Mouse (Mus musculus): Measurements from ENCODE around the gene Ankub1.
A peak's percentile ranks its signal among the peaks of the same experiment; 100 is the strongest.

The Ankub1 gene

DNA sequence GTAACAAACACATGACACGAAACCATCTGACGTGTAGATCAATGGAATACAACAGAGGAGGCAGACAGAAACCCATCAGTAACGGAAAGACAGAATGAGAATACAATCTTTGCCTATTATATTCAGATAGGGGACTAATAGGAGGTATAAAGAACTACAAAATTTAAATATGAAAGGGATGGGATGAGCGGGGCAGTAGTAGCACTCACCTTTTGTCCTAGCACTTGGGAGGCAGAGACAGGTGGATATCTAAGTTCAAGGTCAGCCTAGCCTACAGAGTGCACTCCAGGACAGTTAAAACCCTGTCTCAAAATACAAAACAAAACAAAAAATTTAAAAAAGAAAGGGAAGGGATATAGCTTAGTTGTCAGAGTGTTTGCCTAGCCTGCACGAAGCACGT lies 49.4 kb downstream of the Ankub1 start:
- no peak for DNase-seq (ENCODE audit: low spot score in 2 of 2)

DNA sequence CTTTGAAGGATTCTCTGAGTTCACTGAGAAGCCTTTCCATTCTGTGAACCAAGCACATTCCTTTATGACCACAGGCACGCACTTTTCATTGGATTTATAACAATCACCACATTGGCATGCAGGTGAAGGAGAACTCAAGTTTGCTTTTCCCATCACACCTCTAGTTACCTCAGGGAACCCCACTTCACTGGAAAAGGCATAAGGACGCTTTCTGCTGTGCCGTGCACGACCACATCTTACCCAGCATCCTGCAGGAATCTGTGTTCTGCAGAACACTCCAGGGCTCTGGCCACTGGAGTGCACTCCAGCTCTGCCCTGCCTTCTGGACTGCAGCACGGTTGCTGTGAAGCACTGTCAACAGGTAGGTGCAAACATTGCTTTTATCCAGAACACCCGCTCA lies 55.0 kb downstream of the Ankub1 start:
- DNase-seq (ENCODE audit: low spot score in 2 of 2): no peak

DNA sequence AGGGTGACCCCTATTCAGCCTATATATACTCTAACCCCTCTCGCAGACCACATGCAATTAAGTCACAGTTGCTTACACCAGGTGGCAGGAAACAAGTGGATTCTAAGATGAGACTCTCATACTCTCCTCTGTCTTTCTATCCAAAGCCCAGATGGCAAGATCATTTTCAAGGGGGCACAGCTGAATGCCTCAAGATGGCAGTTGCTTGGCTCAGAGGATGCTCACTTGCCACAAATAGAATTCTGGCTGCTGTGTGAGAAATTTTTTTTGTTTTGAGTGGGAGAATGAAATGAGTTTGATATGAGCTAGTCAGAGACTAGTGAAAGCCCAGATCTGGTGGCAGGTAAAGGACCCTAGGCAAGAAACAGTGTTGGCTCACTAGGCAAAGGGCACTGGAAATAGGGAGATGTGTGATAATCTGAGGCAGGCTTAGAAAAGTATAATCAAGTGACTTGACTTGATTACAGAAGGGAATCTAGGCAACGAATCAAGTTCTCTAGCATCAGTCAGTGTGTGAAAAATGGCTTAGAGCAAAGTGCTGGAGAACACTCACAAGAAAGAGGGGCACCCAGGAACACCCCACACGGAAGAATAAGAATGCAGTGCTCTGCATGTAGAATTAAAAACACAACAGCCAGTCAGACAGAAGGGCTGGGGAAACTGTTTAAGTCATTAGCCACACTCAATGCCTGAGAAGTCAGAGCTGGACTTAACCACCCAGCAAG lies 57.7 kb downstream of the Ankub1 start:
- no peak for DNase-seq (ENCODE audit: low spot score in 2 of 2)

DNA sequence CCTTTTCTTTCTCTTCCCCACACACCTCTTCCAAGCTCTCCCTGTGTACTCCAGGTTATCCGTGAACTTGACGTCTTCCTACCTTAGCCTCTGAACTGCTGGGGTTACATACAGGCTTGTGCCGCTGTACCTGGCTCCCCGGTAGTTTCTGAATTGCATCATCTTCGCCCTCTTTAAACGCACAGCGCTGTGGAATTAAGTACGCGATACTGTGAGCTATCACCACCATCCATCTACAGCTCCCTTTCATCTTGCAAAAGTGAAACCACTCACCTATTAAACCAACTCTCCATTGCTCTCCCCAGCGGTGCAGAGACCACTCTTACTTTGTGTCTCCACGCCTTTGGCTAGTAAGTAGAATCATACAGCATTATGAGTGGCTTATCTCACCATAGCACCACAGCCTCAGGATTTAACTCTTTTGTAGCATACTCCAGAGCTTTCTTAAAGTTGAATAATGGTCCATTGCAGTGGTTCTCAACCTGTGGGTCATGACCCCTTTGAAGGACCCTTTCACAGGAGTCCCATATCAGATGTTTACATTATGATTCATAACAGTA lies 65.6 kb downstream of the Ankub1 start:
- no peak for DNase-seq (ENCODE audit: low spot score in 2 of 2)

DNA sequence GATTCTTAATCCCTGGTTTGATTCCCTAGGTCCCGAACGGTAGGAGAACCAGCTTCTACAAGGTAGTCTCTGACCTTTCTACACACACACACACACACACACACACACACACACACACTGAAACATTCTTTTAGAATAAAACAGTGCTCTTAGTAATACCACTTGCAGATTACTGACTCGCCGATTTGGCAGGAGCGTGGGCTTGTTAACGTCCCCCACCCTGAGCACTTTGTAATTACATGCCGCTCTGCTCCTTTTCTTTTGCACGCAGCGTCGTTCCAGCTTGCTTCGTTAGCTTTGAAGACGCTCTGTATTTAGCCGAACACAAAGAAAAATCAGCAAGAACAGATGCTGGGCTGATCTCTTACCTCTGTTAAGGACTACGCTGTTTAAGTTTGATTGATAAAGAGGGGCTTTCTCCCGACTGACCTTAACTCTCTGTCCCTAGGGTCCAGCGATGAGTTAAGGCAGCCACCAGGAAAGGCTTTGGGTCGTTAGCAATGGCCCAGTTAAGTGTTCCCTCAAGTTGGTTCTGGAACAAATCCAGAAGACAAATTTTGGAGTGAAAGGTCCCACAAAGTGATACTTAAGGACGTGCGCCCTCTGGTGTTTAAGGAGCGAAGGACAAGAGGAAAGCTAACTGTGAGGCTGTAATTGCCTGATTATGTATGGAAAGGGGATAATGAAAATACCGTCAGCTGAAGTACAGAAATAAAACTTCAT lies 67.2 kb downstream of the Ankub1 start:
- DNase-seq (ENCODE audit: low spot score in 2 of 2): peak; percentile 49 to 72

DNA sequence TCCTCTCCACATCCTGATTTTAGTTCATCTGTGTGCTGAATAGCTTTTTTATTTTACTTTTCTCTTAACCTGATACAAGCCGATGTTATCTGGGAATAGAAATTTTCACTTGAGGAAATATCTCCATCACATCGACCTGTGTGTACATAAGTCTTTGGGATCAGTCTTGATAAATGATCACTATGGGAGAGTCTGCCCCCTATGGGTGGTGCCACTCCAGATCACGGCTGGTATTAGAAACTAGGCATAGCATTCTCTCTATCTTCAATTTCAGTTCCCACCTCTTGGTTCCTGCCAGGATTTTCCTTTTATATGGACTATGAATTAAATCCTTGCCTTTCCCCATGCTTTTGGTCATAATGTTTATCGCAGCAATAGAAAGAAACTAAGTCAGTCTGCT lies 72.9 kb downstream of the Ankub1 start:
- DNase-seq (ENCODE audit: low spot score in 2 of 2): no peak

DNA sequence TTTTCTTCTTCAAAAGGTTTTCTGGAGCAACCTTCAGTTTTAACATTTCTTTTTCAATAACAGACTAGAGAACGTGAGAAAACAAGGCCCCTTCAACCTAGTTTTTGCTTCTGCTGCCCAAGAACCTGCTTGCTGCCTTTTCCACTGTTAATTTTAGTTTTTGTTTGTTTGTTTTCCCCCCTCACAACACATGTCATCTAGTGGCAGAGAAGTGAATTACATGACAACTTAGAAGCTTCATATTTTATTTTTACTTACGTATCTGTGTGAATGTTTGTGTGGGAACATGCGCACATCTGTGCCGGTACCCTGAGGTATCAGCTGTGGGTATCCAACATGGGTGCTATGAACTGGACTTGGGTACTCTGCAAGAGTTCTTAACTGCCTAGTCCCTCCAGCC lies 76.9 kb downstream of the Ankub1 start:
- no peak for DNase-seq (ENCODE audit: low spot score in 2 of 2)

DNA sequence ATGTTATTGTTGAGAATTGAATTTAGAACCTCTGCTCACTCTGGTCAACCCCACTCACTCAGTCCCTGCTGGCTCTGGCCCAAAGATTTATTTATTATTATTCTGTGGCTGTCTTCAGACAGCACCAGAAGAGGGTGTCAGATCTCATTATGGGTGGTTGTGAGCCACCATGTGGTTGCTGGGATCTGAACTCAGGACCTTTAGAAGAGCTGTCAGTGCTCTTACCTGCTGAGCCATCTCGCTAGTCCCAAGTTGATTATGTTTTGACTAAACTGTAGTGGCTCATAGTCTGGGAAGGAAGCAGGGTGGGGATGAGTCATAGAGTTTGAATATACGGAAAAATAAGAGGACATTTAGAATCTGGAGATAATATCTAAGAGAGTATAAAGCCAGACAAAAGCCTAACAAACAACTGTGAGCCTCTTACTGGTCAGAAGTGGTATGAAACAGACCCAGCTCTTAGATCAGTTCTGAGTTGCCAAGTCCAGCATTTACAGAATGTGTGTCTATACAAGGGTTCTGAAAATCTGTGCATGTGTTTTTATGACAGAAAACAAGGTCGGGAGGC lies 80.1 kb downstream of the Ankub1 start:
- no peak for DNase-seq (ENCODE audit: low spot score in 2 of 2)

DNA sequence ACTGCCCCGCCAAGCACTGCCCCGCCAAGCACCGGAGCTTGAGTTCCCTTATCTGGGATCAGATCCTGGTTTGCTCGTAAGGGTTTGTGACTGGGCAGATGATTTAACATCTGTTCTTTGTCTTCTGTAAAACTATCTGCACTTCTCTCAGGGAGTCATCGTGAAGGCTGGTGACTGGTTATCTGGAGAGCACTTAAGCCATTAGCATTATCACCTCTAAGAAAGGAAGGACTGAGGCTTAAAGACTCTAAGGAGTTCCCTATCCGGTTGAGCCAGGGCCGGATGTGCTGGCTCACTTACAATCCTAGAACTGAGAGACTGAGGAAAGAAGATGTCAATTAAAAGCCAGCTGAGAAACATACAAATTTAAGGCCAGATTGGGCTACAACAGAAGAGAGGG lies 80.8 kb downstream of the Ankub1 start:
- DNase-seq (ENCODE audit: low spot score in 2 of 2): no peak

Data from cerebellum, postnatal 4 days (tissue).